Mouse (Mus musculus) neutrophil, adult 5-6 weeks (primary cell): ENCODE results near the gene Ripor3. TPM values are rescaled to one million over a fixed set of nuclear protein-coding genes. Genes with fewer than 3 reads are reported as not detected.

Source experiments
- ATAC-seq: fragments of 151-379, 151-347 bp; 2 replicates; pipeline ENCODE4 v1.8.0; 2017; ENCODE audit warnings: mild to moderate bottlenecking, moderate TSS enrichment; ENCODE audit not compliant: insufficient number of reproducible peaks, poor library complexity, low FRiP score, severe bottlenecking; ENCODE audit errors: extremely low read depth
- total RNA-seq: library from RNA; stranded (forward); fragments of 200-1000 nt; gene quantifications from 2 replicates; pipeline ENCODE4 v1.2.3, GENCODE M21; 2017

Ripor3 gene
- total RNA-seq, 1 experiment from 2014 or later: 0.58 TPM

GRCm38 (mm10) chr2:168035907-168036306 lies 25.5 kb upstream of the Ripor3 start:
- no peak for ATAC-seq

DNA sequence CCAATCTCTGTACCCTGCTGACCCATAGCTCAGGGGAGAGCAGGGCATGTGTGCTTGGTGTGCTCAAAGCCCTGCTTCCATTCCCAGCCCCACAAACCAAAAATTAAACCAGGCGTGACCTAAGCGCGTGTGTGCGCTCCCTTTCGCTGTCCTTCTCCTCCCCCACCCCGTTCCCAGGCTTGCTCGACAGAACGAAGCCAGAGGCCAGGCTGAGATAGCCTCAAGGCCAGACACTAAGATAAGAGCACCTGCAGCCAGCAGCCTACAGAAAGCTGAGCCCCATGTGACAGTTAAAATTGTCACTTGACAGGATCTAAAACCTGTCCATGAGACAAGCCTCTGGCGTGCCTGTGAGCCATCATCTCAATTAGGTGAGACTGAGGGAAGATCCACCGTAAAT lies 23.5 kb upstream of the Ripor3 start:
- no peak for ATAC-seq

DNA sequence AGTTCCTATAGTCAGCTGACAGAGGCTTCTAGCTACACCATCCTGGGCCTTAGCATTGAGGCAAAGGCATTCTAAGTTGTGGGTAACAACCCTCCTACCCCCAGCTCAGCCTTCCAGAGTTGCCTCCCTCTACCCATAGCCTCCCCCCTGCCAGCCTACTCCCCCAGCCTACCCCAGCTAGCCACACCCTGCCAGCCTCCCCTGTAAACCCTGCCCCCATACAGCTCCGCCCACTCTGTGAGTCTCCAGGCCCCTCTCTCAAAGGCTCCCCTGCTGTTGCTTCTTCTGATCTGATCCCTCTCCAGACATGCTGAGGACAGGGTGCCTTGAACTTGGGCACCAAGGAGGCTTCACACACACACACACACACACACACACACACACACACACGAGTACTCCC lies 21.4 kb upstream of the Ripor3 start:
- ATAC-seq: no peak

- no peak for ATAC-seq
These were observed 18.0 kb upstream of the Ripor3 start for GRCm38 (mm10) chr2:168028376-168028775.

- no peak for ATAC-seq
These were observed 16.0 kb upstream of the Ripor3 start for GRCm38 (mm10) chr2:168026467-168026866.

GRCm38 (mm10) chr2:168025882-168026281 lies 15.5 kb upstream of the Ripor3 start:
- ATAC-seq: no peak

DNA sequence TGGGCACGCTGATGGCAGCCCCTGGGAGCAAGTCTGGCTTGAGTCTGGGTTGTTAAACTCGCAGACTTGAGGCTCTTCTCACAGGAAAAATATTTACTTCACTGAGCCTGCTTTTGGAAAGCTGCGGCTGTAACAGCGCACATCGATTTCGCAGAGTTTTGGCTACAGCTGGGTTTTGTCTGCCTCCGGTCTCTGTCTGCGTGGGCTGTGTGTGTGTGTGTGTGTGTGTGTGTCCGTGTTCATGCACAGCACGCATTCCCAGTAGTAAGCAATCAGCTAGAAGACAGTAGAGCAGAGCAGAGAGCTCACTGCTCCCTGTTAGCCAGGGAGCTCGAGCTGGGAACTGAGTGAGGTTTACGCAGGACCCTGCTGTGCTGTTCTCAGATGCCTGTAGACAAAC lies 14.8 kb upstream of the Ripor3 start:
- ATAC-seq: no peak

DNA sequence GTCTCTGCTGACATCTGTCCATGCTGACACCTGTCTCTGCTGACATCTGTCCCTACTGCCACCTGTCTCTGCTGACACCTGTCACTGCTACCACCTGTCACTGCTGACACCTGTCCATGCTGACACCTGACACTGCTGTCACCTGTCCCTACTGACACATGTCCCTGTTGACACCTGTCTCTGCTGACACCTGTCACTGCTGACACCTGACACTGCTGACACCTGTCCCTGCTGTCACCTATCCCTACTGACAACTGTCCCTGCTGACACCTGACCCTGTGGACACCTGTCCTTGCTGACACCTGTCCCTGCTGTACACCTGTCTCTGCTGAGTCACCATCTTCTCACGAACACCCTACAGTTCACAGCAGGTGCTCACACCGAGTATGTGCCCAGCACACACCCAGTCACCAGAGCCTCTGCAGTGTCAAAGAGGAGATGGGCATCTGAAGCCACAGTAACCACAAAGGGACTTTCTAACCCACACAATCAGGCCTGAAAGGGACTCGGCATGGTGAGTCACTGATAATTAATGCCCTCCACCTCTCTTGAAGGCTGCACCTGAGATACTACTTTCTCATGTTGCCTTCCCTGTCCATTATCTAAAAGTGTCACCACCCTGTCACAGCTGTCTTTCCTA lies 13.5 kb upstream of the Ripor3 start:
- ATAC-seq: no peak

DNA sequence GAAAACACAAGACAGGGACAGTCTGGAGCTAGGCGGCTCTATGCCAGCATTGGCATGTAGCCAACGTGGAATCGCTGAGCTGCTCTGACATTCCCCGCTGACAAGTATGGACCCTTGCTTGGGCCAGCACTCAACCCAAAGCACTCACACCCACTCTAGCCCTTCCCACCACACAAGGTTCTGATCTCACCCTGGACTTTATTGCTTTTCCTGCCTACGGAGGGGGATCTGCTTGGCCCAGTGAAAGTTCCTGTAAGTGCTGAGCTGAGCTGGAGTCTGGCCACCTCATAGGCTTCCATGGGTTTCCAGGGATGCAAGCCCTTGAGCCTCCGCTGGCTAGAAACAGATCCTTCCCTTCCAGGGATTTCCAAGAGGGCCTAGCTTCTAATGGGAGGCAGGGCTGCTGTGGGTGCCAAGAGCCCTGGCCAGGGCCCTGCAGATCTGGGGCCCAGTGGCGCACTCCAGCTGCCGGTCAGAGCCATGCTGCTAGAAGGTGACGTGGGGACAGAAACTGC lies 8.8 kb upstream of the Ripor3 start:
- no peak for ATAC-seq

- ATAC-seq: peak; percentile 42; the same call in 1 of the 2 replicates
These were observed 6.6 kb upstream of the Ripor3 start for GRCm38 (mm10) chr2:168016951-168017391.

DNA sequence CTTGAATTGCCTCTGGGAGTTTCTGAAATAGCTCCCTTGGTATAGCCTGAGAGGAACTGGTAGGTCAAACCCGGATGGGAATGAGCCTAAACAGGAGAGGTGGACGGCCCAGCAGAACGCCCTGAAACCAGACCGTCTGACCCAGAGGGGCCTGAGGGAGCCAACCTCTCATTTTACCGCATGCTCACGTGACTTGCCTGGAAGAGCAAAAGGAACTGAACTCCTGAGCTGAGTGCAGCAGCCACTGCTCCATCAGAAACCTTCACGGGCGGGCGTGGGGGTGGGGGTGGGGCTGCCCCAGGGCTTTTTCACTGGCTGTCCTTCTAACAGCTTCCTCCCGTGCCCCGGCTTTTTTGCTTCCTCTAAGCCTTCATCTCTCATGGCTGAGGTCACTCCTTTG lies 475 bp upstream of the Ripor3 start:
- no peak for ATAC-seq

- ATAC-seq: no peak
These were observed 2.3 kb downstream of the Ripor3 start for GRCm38 (mm10) chr2:168008132-168008531.

GRCm38 (mm10) chr2:168006489-168006888 lies 3.9 kb downstream of the Ripor3 start:
- no peak for ATAC-seq

GRCm38 (mm10) chr2:168005616-168006015 lies 4.8 kb downstream of the Ripor3 start:
- ATAC-seq: no peak

GRCm38 (mm10) chr2:168005005-168005404 lies 5.4 kb downstream of the Ripor3 start:
- no peak for ATAC-seq

- no peak for ATAC-seq
These were observed 6.0 kb downstream of the Ripor3 start for GRCm38 (mm10) chr2:168004369-168004768.

DNA sequence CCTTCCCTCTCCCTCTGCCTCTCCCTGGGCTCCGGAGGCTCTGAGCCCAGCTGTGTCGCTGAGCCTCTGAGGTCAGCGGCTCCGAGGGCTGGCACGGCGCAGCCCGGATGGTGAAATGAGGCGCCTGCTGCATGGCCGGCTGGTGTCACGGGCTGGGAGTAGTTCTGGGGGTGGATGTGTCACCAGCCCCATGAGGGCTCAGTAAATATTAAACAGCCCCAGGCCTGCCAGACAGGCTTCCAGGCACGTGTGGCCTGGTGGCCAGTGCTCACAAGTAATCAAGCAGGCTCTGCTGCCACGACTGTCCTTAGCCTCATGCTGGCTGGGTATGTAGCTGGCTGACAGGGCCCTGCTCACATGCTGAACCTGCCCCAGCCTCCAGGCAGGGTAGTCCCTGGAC lies 7.0 kb downstream of the Ripor3 start:
- no peak for ATAC-seq

DNA sequence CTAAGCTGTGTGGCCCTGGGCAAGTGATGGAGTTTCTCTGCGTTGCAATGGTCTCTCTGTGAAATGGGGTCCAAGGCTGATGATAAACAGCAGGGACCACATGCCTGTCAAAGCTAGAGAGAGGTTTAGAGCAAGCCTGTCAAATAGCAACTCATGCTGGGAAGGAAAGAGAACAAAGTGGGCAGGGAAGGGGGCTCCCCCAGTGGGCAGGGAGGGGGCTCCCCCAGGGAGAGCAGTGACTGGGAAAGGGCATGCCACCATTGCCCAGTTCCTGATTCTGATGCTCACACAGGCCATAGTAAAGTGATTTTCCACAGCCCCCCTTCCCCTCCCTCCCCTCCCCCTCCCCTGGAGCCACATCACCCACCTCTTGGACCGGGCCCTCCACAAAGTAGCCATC lies 7.5 kb downstream of the Ripor3 start:
- no peak for ATAC-seq

DNA sequence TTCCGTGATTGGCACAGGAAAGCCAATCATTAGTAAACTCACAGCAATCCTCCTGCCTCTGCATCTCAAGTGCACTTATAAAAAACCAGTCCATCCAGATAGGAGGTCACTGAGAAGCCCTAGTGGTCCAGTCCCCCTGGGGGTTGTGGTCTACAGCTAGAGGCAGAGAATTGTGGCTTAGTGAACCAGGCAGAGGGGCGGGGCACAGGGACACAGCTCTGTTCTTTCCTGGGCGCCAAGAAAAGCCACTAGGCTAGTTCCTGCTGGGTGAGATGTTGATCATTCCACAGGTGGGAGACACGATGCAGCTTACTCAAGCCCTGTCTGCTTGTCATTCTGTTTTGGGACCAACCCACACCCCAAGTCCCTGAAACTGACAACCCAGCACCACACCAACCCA lies 8.2 kb downstream of the Ripor3 start:
- ATAC-seq: no peak

- ATAC-seq: no peak
These were observed 11.2 kb downstream of the Ripor3 start for GRCm38 (mm10) chr2:167999145-167999743.

GRCm38 (mm10) chr2:167997562-167997961 lies 12.9 kb downstream of the Ripor3 start:
- ATAC-seq: peak; percentile 43; the same call in 1 of the 2 replicates
